Mouse (Mus musculus) stomach, embryonic 14.5 days (tissue): ENCODE results near the gene Agrp. TPM values are rescaled to one million over a fixed set of nuclear protein-coding genes. Genes with fewer than 3 reads are reported as not detected.
A peak's percentile ranks its signal among the peaks of the same experiment; 100 is the strongest.
"Not testable (repeated sequence)": the region's sequence is repeated elsewhere in the genome, so short reads cannot be mapped to it uniquely, and the experiment has no call there.

ENCODE experiments used
- ATAC-seq: fragments of 200-750 bp; cut with Nextera tagmentation; 2 replicates; pipeline ENCODE4 v1.8.0; 2017; ENCODE audit warnings: low read depth, moderate TSS enrichment; ENCODE audit not compliant: insufficient number of reproducible peaks, insufficient read depth, low FRiP score
- H3K27ac ChIP-seq: fragments of 300-500 bp; sonication (generic); 2 replicates; pipeline ENCODE4 v1.5.1; 2014; ENCODE audit warnings: mild to moderate bottlenecking, low read length, moderate library complexity, mixed read lengths
- H3K27me3 ChIP-seq: fragments of 300-500 bp; sonication (generic); 2 replicates; pipeline ENCODE4 v1.6.1; 2014; ENCODE audit warnings: low read length, control low read depth, mixed read lengths; ENCODE audit not compliant: control insufficient read depth, insufficient read depth
- H3K36me3 ChIP-seq: fragments of 300-500 bp; sonication (generic); 2 replicates; pipeline ENCODE4 v1.6.1; 2014; ENCODE audit warnings: mild to moderate bottlenecking, control low read depth, low read length, moderate library complexity, mixed read lengths; ENCODE audit not compliant: control insufficient read depth, insufficient read depth
- H3K4me1 ChIP-seq: fragments of 300-500 bp; sonication (generic); 2 replicates; pipeline ENCODE4 v1.6.1; 2014; ENCODE audit warnings: low read length, control low read depth, mixed read lengths; ENCODE audit not compliant: control insufficient read depth, insufficient read depth
- H3K4me2 ChIP-seq: fragments of 300-500 bp; sonication (generic); replicated peaks from 2 replicates; pipeline ENCODE4 v1.6.1; 2014; ENCODE audit warnings: low read depth, low read length, control low read depth
- H3K4me3 ChIP-seq: fragments of 300-500 bp; sonication (generic); 2 replicates; pipeline ENCODE4 v1.5.1; 2014; ENCODE audit warnings: low read depth, low read length, control low read depth
- H3K9ac ChIP-seq: fragments of 300-500 bp; sonication (generic); replicated peaks from 2 replicates; pipeline ENCODE4 v1.6.1; 2014; ENCODE audit warnings: low read depth, mild to moderate bottlenecking, control low read depth, low read length, moderate library complexity, mixed read lengths
- H3K9me3 ChIP-seq: fragments of 300-500 bp; sonication (generic); 2 replicates; pipeline ENCODE4 v1.6.1; 2016; ENCODE audit warnings: low read depth, low read length, control low read depth; ENCODE audit not compliant: control insufficient read depth
- WGBS: fragments of 180-500 bp; shearing (Covaris S2); extraction: QIAGEN DNeasy Blood & Tissue Kit; methylation state at CpG from one replicate; pipeline ENCODE4 v1.1.7; 2014; 5-methylcytosine and 5-hydroxymethylcytosine counted together
- polyA plus RNA-seq: library from polyadenylated mRNA; unstranded; fragments of >200 nt; fragmentation: Nextera tagmentation; extraction: Ambion mirVana; gene quantifications from 2 replicates; pipeline ENCODE4 v1.2.1, GENCODE M21; 2014

Agrp gene
- polyA plus RNA-seq, 1 experiment from 2014 or later = 1.5 TPM

- Histone ChIP-seq H3K4me1 (no peaks in the 10 kb centered on the region), H3K27me3 (no peaks in the 10 kb centered on the region), H3K4me3 (no peak overlapping the region), H3K27ac (no peak overlapping the region), H3K9me3 (no peaks in the 10 kb centered on the region), H3K4me2 (no peak overlapping the region), H3K36me3 (no peaks in the 10 kb centered on the region), H3K9ac (no peak overlapping the region)
- ATAC-seq = no peak
- 43% methylated on average over 6 of the region's 6 CpGs for WGBS
These were observed 62.5 kb downstream of the Agrp start for GRCm38 (mm10) chr8:105574741-105575140.

GRCm38 (mm10) chr8:105573427-105573826 lies 63.8 kb downstream of the Agrp start:
- H3K4me2 ChIP-seq = no peak overlapping the region
- no peaks in the 10 kb centered on the region for H3K36me3 ChIP-seq
- H3K9ac ChIP-seq = no peak overlapping the region
- H3K9me3 ChIP-seq = no peaks in the 10 kb centered on the region
- H3K27me3 ChIP-seq = no peaks in the 10 kb centered on the region
- H3K4me1 ChIP-seq = no peaks in the 10 kb centered on the region
- ATAC-seq = no peak
- H3K4me3 ChIP-seq = no peak overlapping the region
- no peak overlapping the region for H3K27ac ChIP-seq

- H3K9me3 ChIP-seq = no peaks in the 10 kb centered on the region
- no peaks in the 10 kb centered on the region for H3K27me3 ChIP-seq
- WGBS = 92% methylated on average over 9 of the region's 9 CpGs
- H3K27ac ChIP-seq = no peak overlapping the region
- H3K4me2 ChIP-seq = no peak overlapping the region
- H3K4me1 ChIP-seq = peaks cover 2% of the 10 kb centered on the region; the same call in 1 of the 2 replicates
- H3K36me3 ChIP-seq = no peaks in the 10 kb centered on the region
- no peak overlapping the region for H3K9ac ChIP-seq
- H3K4me3 ChIP-seq = no peak overlapping the region
- ATAC-seq = no peak
These were observed 65.4 kb downstream of the Agrp start for GRCm38 (mm10) chr8:105571810-105572209.

GRCm38 (mm10) chr8:105566703-105567595 lies 70.2 kb downstream of the Agrp start:
- 24% methylated on average over 27 of the region's 27 CpGs for WGBS
- Histone ChIP-seq H3K36me3 (peaks cover 3% of the 10 kb centered on the region; the same call in 1 of the 2 replicates), H3K9me3 (no peaks in the 10 kb centered on the region), H3K4me1 (peaks cover 15% of the 10 kb centered on the region; the same call in 1 of the 2 replicates), H3K4me2 (peak overlapping the region; percentile 61), H3K27me3 (no peaks in the 10 kb centered on the region), H3K27ac (no peak overlapping the region; the same call in 1 of the 2 replicates), H3K9ac (peak overlapping the region; percentile 43), H3K4me3 (peak overlapping the region; percentile 88)
- 0 out of 2 replicates have a peak, but pooled peaks have one; percentile 1 for ATAC-seq

- H3K27ac ChIP-seq = peak within 1 kb of the TSS; percentile 75; the same call in 1 of the 2 replicates
- H3K4me3 ChIP-seq = peak within 1 kb of the TSS; percentile 88
- H3K4me1 ChIP-seq = peaks cover 15% of the 10 kb centered on the region; the same call in 1 of the 2 replicates
- H3K4me2 ChIP-seq = peak within 1 kb of the TSS; percentile 85
- 3% methylated on average over 53 of the region's 53 CpGs for WGBS
- ATAC-seq = peak; percentile 98
- peak within 1 kb of the TSS; percentile 78 for H3K9ac ChIP-seq
- peaks cover 3% of the 10 kb centered on the region; the same call in 1 of the 2 replicates for H3K36me3 ChIP-seq
- no peaks in the 10 kb centered on the region for H3K27me3 ChIP-seq
- no peaks in the 10 kb centered on the region for H3K9me3 ChIP-seq
These were observed 71.1 kb downstream of the Agrp start, which contains the start of gene Atp6v0d1 for GRCm38 (mm10) chr8:105565952-105566702. TSS of gene Atp6v0d1 (minus strand) at chr8:105566047.

DNA sequence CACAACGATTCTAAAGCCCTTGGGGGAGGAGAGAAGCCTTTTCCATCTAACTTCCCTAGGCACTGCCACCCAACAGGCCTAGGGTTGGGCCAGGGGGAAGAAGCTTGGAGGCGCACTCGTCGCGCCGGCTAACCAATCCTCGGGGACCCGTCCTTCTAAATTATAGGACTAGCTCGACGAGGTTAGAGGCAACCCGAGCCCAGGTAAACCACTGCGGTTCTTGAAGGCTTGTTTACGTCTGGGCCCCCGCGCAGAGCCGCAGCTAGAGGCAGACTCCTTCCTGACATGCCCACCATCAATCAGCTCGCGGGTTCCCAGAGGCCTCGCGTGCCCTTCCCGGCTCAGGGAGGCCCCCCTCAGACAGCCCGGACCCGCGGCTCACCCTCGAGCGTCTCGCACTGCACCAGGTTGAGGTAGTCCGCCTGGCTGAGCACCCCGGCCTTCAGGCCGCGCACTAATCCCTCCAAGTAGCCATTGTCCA lies 71.8 kb downstream of the Agrp start:
- ATAC-seq = peak; percentile 72

GRCm38 (mm10) chr8:105564573-105565229 lies 72.5 kb downstream of the Agrp start:
- not testable (repeated sequence) for ATAC-seq, H3K27ac ChIP-seq, H3K27me3 ChIP-seq, H3K36me3 ChIP-seq, H3K9me3 ChIP-seq
- 80% methylated on average over 9 of the region's 9 CpGs for WGBS
- H3K4me2 ChIP-seq = peak overlapping the region; percentile 85
- peak overlapping the region; percentile 88 for H3K4me3 ChIP-seq
- H3K4me1 ChIP-seq = peaks cover 15% of the 10 kb centered on the region; the same call in 1 of the 2 replicates
- peak overlapping the region; percentile 78; the same call in 1 of the 2 replicates for H3K9ac ChIP-seq

More for the DNA sequence above, 71.8 kb downstream of the Agrp start:
- no peaks in the 10 kb centered on the region for H3K27me3 ChIP-seq
- H3K9ac ChIP-seq = peak overlapping the region; percentile 78
- under 1% methylated on average over 31 of the region's 31 CpGs for WGBS
- H3K9me3 ChIP-seq = no peaks in the 10 kb centered on the region
- peak overlapping the region; percentile 88 for H3K4me3 ChIP-seq
- H3K4me1 ChIP-seq = peaks cover 15% of the 10 kb centered on the region; the same call in 1 of the 2 replicates
- peaks cover 3% of the 10 kb centered on the region; the same call in 1 of the 2 replicates for H3K36me3 ChIP-seq
- peak overlapping the region; percentile 75; the same call in 1 of the 2 replicates for H3K27ac ChIP-seq
- peak overlapping the region; percentile 85 for H3K4me2 ChIP-seq
